Mouse (Mus musculus) midbrain, postnatal 0 days (tissue): ENCODE measurements around the gene Gli2. TPM values are rescaled to one million over a fixed set of nuclear protein-coding genes. Genes with fewer than 3 reads are reported as not detected.
A peak's percentile ranks its signal among the peaks of the same experiment; 100 is the strongest.

Experiments used
- ATAC-seq: fragments of 200-750 bp; cut with Nextera tagmentation; 2 replicates; pipeline ENCODE4 v1.8.0; 2017; ENCODE audit warnings: moderate number of reproducible peaks, mild to moderate bottlenecking, moderate TSS enrichment, moderate library complexity; ENCODE audit not compliant: low FRiP score
- DNase-seq: peaks from one replicate; pipeline ENCODE4 v3.0.0-alpha.2; 2015; ENCODE audit warnings: low spot score
- H3K27ac ChIP-seq: fragments of 300-500 bp; sonication (generic); 2 replicates; pipeline ENCODE4 v1.5.1; 2014; ENCODE audit warnings: low read depth, mild to moderate bottlenecking, low read length, mixed read lengths
- H3K27me3 ChIP-seq: fragments of 300-500 bp; sonication (generic); 2 replicates; pipeline ENCODE4 v1.6.1; 2014; ENCODE audit warnings: low read length, control low read depth, mixed read lengths; ENCODE audit not compliant: insufficient read depth
- H3K36me3 ChIP-seq: fragments of 300-500 bp; sonication (generic); 2 replicates; pipeline ENCODE4 v1.6.1; 2014; ENCODE audit warnings: low read length, control low read depth, mixed read lengths; ENCODE audit not compliant: insufficient read depth
- H3K4me1 ChIP-seq: fragments of 300-500 bp; sonication (generic); 2 replicates; pipeline ENCODE4 v1.6.1; 2014; ENCODE audit warnings: mild to moderate bottlenecking, control low read depth, antibody characterized with exemption, low read length, mixed read lengths; ENCODE audit not compliant: insufficient read depth
- H3K4me2 ChIP-seq: fragments of 300-500 bp; sonication (generic); 2 replicates; pipeline ENCODE4 v1.6.1; 2014; ENCODE audit warnings: low read depth, mild to moderate bottlenecking, low read length, mixed read lengths; ENCODE audit not compliant: poor library complexity, severe bottlenecking
- H3K4me3 ChIP-seq: fragments of 300-500 bp; sonication (generic); 2 replicates; pipeline ENCODE4 v1.5.1; 2014; ENCODE audit warnings: low read depth, mild to moderate bottlenecking, low read length, moderate library complexity
- H3K9ac ChIP-seq: fragments of 300-500 bp; sonication (generic); replicated peaks from 2 replicates; pipeline ENCODE4 v1.6.1; 2014; ENCODE audit warnings: mild to moderate bottlenecking, low read length, moderate library complexity, mixed read lengths; ENCODE audit not compliant: poor library complexity, severe bottlenecking
- H3K9me3 ChIP-seq: fragments of 300-500 bp; sonication (generic); 2 replicates; pipeline ENCODE4 v1.6.1; 2016; ENCODE audit warnings: low read length, control low read depth
- CTCF ChIP-seq: IDR thresholded peaks from 2 replicates; pipeline ENCODE4 v1.5.1; 2016; ENCODE audit warnings: antibody characterized with exemption, mild to moderate bottlenecking
- WGBS: fragments of 180-500 bp; shearing (Covaris S2); extraction: QIAGEN DNeasy Blood & Tissue Kit; methylation state at CpG from one replicate; pipeline ENCODE4 v1.1.7; 2014; 5-methylcytosine and 5-hydroxymethylcytosine counted together
- polyA plus RNA-seq: library from polyadenylated mRNA; unstranded; fragments of >200 nt; fragmentation: Nextera tagmentation; extraction: Ambion mirVana; gene quantifications from 2 replicates; pipeline ENCODE4 v1.2.1, GENCODE M21; 2015
- total RNA-seq: library from RNA; depleted of rRNA; stranded (reverse); fragments of >200 nt; gene quantifications from 2 replicates; pipeline ENCODE4 v1.2.3, GENCODE M21; 2014

The Gli2 gene
- total and polyA plus RNA-seq, 2 experiments from 2014 or later, result 0.84 to 4.7 TPM

DNA sequence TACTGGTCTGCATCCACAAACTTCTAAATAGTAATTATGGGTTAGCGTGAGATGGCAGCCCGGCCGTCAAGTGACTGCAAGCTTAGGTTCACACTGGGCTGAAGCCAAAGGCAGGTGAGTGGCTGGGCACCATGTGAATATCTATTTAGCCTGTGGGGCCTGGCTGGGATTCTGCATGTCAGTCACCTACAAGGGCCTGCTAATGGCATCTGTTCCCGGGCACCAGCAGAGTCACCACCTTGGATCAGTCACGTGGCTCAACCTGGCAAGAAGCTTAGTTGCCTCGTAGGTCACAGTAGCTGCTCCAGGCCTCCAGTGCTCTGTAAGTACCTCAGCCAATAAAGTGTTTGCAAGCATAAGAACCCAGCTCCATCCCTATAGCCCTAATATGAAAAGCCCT lies 131.2 kb downstream of the Gli2 start:
- Histone ChIP-seq H3K4me3 (no peak overlapping the region), H3K9ac (no peak overlapping the region), H3K9me3 (no peaks in the 10 kb centered on the region), H3K27me3 (no peaks in the 10 kb centered on the region), H3K27ac (no peak overlapping the region), H3K36me3 (no peaks in the 10 kb centered on the region), H3K4me2 (no peak overlapping the region), H3K4me1 (no peaks in the 10 kb centered on the region)
- WGBS, result 74% methylated on average over 6 of the region's 6 CpGs
- DNase-seq (no peak), ATAC-seq (no peak)
- TF ChIP-seq CTCF, result no peak

GRCm38 (mm10) chr1:118917520-118918220 lies 135.7 kb downstream of the Gli2 start:
- TF ChIP-seq CTCF, result no peak
- Histone ChIP-seq H3K36me3 (no peaks in the 10 kb centered on the region), H3K27me3 (no peaks in the 10 kb centered on the region), H3K9ac (no peak overlapping the region), H3K27ac (no peak overlapping the region), H3K4me1 (peaks cover 3% of the 10 kb centered on the region; the same call in 1 of the 2 replicates), H3K4me3 (no peak overlapping the region), H3K4me2 (no peak overlapping the region), H3K9me3 (no peaks in the 10 kb centered on the region)
- DNase-seq, result no peak
- ATAC-seq, result no peak
- WGBS, result 82% methylated on average over 7 of the region's 7 CpGs

- no peaks in the 10 kb centered on the region for H3K27me3 ChIP-seq
- H3K9me3 ChIP-seq, result no peaks in the 10 kb centered on the region
- whole genome bisulfite sequencing, result 54% methylated on average over 12 of the region's 12 CpGs
- TF ChIP-seq CTCF, result no peak
- H3K4me2 ChIP-seq, result no peak overlapping the region
- DNase-seq (peak; percentile 77), ATAC-seq (no peak; the same call in 1 of the 2 replicates)
- no peaks in the 10 kb centered on the region for H3K36me3 ChIP-seq
- H3K27ac ChIP-seq, result no peak overlapping the region
- H3K9ac ChIP-seq, result no peak overlapping the region
- H3K4me1 ChIP-seq, result peaks cover 3% of the 10 kb centered on the region; the same call in 1 of the 2 replicates
- H3K4me3 ChIP-seq, result no peak overlapping the region
Measured at GRCm38 (mm10) chr1:118916477-118917075, 136.8 kb downstream of the Gli2 start.

- 0 out of 2 replicates have a peak overlapping the region, but pooled peaks have one; percentile 4 for H3K9ac ChIP-seq
- no peak overlapping the region for H3K27ac ChIP-seq
- peaks cover 6% of the 10 kb centered on the region; the same call in 1 of the 2 replicates for H3K4me1 ChIP-seq
- no peaks in the 10 kb centered on the region for H3K27me3 ChIP-seq
- H3K4me3 ChIP-seq, result no peak overlapping the region
- no peaks in the 10 kb centered on the region for H3K36me3 ChIP-seq
- ATAC-seq, result no peak
- 45% methylated on average over 17 of the region's 17 CpGs for WGBS
- no peaks in the 10 kb centered on the region for H3K9me3 ChIP-seq
- peak overlapping the region; percentile 39 for H3K4me2 ChIP-seq
- peak; percentile 47 for DNase-seq
- TF ChIP-seq CTCF, result no peak
Measured at GRCm38 (mm10) chr1:118913414-118914385, 139.7 kb downstream of the Gli2 start.

GRCm38 (mm10) chr1:118912929-118913328 lies 140.5 kb downstream of the Gli2 start:
- H3K4me3 ChIP-seq, result no peak overlapping the region
- peaks cover 6% of the 10 kb centered on the region; the same call in 1 of the 2 replicates for H3K4me1 ChIP-seq
- 0 out of 2 replicates have a peak overlapping the region, but pooled peaks have one; percentile 4 for H3K9ac ChIP-seq
- ATAC-seq, result peak; percentile 47; the same call in 1 of the 2 replicates
- no peak overlapping the region for H3K27ac ChIP-seq
- 25% methylated on average over 6 of the region's 6 CpGs for WGBS
- DNase-seq, result peak; percentile 72
- no peaks in the 10 kb centered on the region for H3K9me3 ChIP-seq
- no peaks in the 10 kb centered on the region for H3K36me3 ChIP-seq
- peak overlapping the region; percentile 39 for H3K4me2 ChIP-seq
- H3K27me3 ChIP-seq, result no peaks in the 10 kb centered on the region
- no peak for TF ChIP-seq CTCF
